Mouse (Mus musculus): Measurements from ENCODE around the gene Ppp2r5b. TPM values are rescaled to one million over a fixed set of nuclear protein-coding genes. Genes with fewer than 3 reads are reported as not detected.

Gene Ppp2r5b
- polyA plus RNA-seq, 1 experiment = 141 TPM

Other genes starting within 250 kb of the Ppp2r5b start
- gene Slc22a20, start 249.7 kb downstream of the Ppp2r5b start, polyA plus RNA-seq (2012; rRNA removed) = 0.42 TPM in 1 of 2 replicates, not detected in the other
- gene Capn1, start 220.0 kb downstream of the Ppp2r5b start, polyA plus RNA-seq (2012; rRNA removed) = 15.0 and 16.3 TPM in 2 replicates
- 29.2 and 34.1 TPM in 2 replicates for gene Syvn1, start 189.3 kb downstream of the Ppp2r5b start, polyA plus RNA-seq (2012; rRNA removed)
- gene Mrpl49, start 178.1 kb downstream of the Ppp2r5b start, polyA plus RNA-seq (2012; rRNA removed) = 44.3 and 44.4 TPM in 2 replicates
- gene Fau, start 178.0 kb downstream of the Ppp2r5b start, polyA plus RNA-seq (2012; rRNA removed) = 873 and 951 TPM in 2 replicates
- gene Znhit2, start 174.7 kb downstream of the Ppp2r5b start, polyA plus RNA-seq (2012; rRNA removed) = 48.4 and 51.7 TPM in 2 replicates
- gene Tm7sf2, start 167.5 kb downstream of the Ppp2r5b start, polyA plus RNA-seq (2012; rRNA removed) = 50.2 and 52.4 TPM in 2 replicates
- 98.8 and 105 TPM in 2 replicates for gene Vps51, start 158.6 kb downstream of the Ppp2r5b start, polyA plus RNA-seq (2012; rRNA removed)
- gene Tmem262, start 155.8 kb downstream of the Ppp2r5b start, polyA plus RNA-seq (2012; rRNA removed) = not detected in 2 replicates
- 0.48 and 1.4 TPM in 2 replicates for gene Gm28374, start 153.6 kb downstream of the Ppp2r5b start, polyA plus RNA-seq (2012; rRNA removed)
- gene Zfpl1, start 150.9 kb downstream of the Ppp2r5b start, polyA plus RNA-seq (2012; rRNA removed) = 83.9 and 89.7 TPM in 2 replicates
- gene Cdca5, start 150.9 kb downstream of the Ppp2r5b start, polyA plus RNA-seq (2012; rRNA removed) = 0.22 and 0.46 TPM in 2 replicates
- not detected in 2 replicates for gene AC131692.1, start 141.5 kb downstream of the Ppp2r5b start, polyA plus RNA-seq (2012; rRNA removed)
- 0.26 and 0.32 TPM in 2 replicates for gene Naaladl1, start 130.1 kb downstream of the Ppp2r5b start, polyA plus RNA-seq (2012; rRNA removed)
- gene Sac3d1, start 117.2 kb downstream of the Ppp2r5b start, polyA plus RNA-seq (2012; rRNA removed) = 24.2 and 29.4 TPM in 2 replicates
- 63.5 and 65.2 TPM in 2 replicates for gene Snx15, start 107.6 kb downstream of the Ppp2r5b start, polyA plus RNA-seq (2012; rRNA removed)
- 0.54 and 0.63 TPM in 2 replicates for gene Batf2, start 94.9 kb downstream of the Ppp2r5b start, polyA plus RNA-seq (2012; rRNA removed)
- 123 and 135 TPM in 2 replicates for gene Arl2, start 94.3 kb downstream of the Ppp2r5b start, polyA plus RNA-seq (2012; rRNA removed)
- 0.14 TPM in 1 of 2 replicates, not detected in the other for gene Majin, start 51.5 kb downstream of the Ppp2r5b start, polyA plus RNA-seq (2012; rRNA removed)
- not detected in 2 replicates for gene Gpha2, start 9.5 kb downstream of the Ppp2r5b start, polyA plus RNA-seq (2012; rRNA removed)
- 29.3 and 31.2 TPM in 2 replicates for gene Atg2a, start 5.8 kb upstream of the Ppp2r5b start, polyA plus RNA-seq (2012; rRNA removed)
- gene Ehd1, start 40.9 kb upstream of the Ppp2r5b start, polyA plus RNA-seq (2012; rRNA removed) = 48.4 and 49.3 TPM in 2 replicates
- gene Cdc42bpg, start 70.6 kb upstream of the Ppp2r5b start, polyA plus RNA-seq (2012; rRNA removed) = 3.2 and 3.3 TPM in 2 replicates
- 67.6 and 68.4 TPM in 2 replicates for gene Men1, start 99.1 kb upstream of the Ppp2r5b start, polyA plus RNA-seq (2012; rRNA removed)
- 193 and 205 TPM in 2 replicates for gene Map4k2, start 105.3 kb upstream of the Ppp2r5b start, polyA plus RNA-seq (2012; rRNA removed)
- 179 and 186 TPM in 2 replicates for gene Sf1, start 127.8 kb upstream of the Ppp2r5b start, polyA plus RNA-seq (2012; rRNA removed)
- 39.0 and 54.8 TPM in 2 replicates for gene Pygm, start 148.5 kb upstream of the Ppp2r5b start, polyA plus RNA-seq (2012; rRNA removed)
- 70.0 and 74.0 TPM in 2 replicates for gene Rasgrp2, start 163.5 kb upstream of the Ppp2r5b start, polyA plus RNA-seq (2012; rRNA removed)
- 393 and 395 TPM in 2 replicates for gene Nrxn2, start 182.9 kb upstream of the Ppp2r5b start, polyA plus RNA-seq (2012; rRNA removed)

Measured in frontal cortex, adult 2 months (tissue).